Mouse (Mus musculus) kidney, postnatal 4 days (tissue): ENCODE measurements around the gene Vmn1r30.

Experiments
- DNase-seq, 2 experiments: peaks; one replicate each; pipeline ENCODE4 v3.0.0; 2021; ENCODE audit warnings: mixed read lengths in 2 of 2

The Vmn1r30 gene

GRCm38 (mm10) chr6:58443285-58443684 lies at the start of gene Vmn1r30:
TSS of gene Vmn1r30 (minus strand) at chr6:58443385.
- DNase-seq, result no peak

GRCm38 (mm10) chr6:58475230-58475629 lies 32.0 kb upstream of the Vmn1r30 start, which contains the start of gene Vmn1r31:
TSS of gene Vmn1r31 (minus strand) at chr6:58475330.
- DNase-seq, result no peak
